Mouse (Mus musculus) myocyte (in vitro differentiated cells): ENCODE results near the gene Faiml.

Source experiments
- E2F4 ChIP-seq: IDR thresholded peaks from one replicate; pipeline ENCODE4 v1.6.1; 2011; ENCODE audit warnings: mild to moderate bottlenecking, control low read depth, moderate library complexity; ENCODE audit not compliant: insufficient read depth
- MAX ChIP-seq: IDR thresholded peaks from one replicate; pipeline ENCODE4 v1.6.1; 2011; ENCODE audit warnings: low read depth, mild to moderate bottlenecking, control low read depth
- POLR2A ChIP-seq: IDR thresholded peaks from one replicate; pipeline ENCODE4 v1.6.1; 2011; ENCODE audit warnings: low read depth, mild to moderate bottlenecking, control low read depth, moderate library complexity; ENCODE audit not compliant: insufficient read length
- POLR2AphosphoS2 ChIP-seq: IDR thresholded peaks from one replicate; pipeline ENCODE4 v1.6.1; 2011; ENCODE audit warnings: low read depth, control low read depth; ENCODE audit not compliant: insufficient read length
- SRF ChIP-seq: IDR thresholded peaks from one replicate; pipeline ENCODE4 v1.6.1; 2011; ENCODE audit warnings: low read depth; ENCODE audit not compliant: control insufficient read depth, insufficient read length
- USF1 ChIP-seq: IDR thresholded peaks from one replicate; pipeline ENCODE4 v1.6.1; 2011; ENCODE audit warnings: low read depth, mild to moderate bottlenecking, control low read depth, moderate library complexity

DNA sequence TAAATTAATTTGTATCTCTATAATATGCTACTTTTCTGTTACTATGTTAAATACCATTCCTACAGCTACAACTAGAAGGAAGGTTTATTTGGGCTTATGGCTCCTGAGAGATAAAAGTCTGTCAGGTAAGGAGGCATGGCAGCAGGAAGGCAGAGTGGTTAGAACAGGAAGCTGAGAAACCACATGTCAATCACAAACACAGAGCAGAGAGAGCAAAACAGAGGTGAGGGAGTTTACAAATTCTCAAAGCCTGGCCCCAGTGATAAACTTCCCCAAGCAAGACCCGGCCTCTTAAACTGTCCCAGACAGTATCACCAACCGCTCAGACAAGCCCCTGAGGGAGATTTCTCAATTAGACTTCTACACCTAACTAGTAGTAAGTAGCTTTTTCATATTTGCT, 20.9 kb downstream of the Faiml start:
- no peak for TF ChIP-seq POLR2A
- no peak for TF ChIP-seq E2F4
- no peak for TF ChIP-seq SRF
- no peak for TF ChIP-seq MAX
- no peak for TF ChIP-seq USF1
- no peak for TF ChIP-seq POLR2AphosphoS2
